Mouse (Mus musculus) gastrocnemius, postnatal 36 days (tissue): ENCODE data around the gene Gm12394. TPM values are rescaled to one million over a fixed set of nuclear protein-coding genes. Genes with fewer than 3 reads are reported as not detected.
"Not testable (repeated sequence)": the region's sequence is repeated elsewhere in the genome, so short reads cannot be mapped to it uniquely, and the experiment has no call there.

Experiments used
- DNase-seq, 2 experiments: peaks; one replicate each; pipeline ENCODE4 v3.0.0; 2022
- intact Hi-C: fragments of 180-260 bp; cut with DNase I; formaldehyde crosslinking; loops from one replicate; pipeline ENCODE4 v1.15.1; 2025
- long read RNA-seq, 2 experiments: library from polyadenylated mRNA; stranded (forward); transcript quantifications; one replicate each; pipeline ENCODE4 v2.0.0; 2021
- total RNA-seq, 2 experiments: library from RNA; stranded (reverse); gene quantifications; 2 replicates each; pipeline ENCODE4 v1.2.3; 2021

The Gm12394 gene
- total RNA-seq: not detected
- long read RNA-seq, experiment 1, partial matches to known transcripts: 0 of 1 reads
- long read RNA-seq, experiment 1, other reads (novel, unspliced or antisense): 1 of 1 reads
- long read RNA-seq, experiment 2: 0 reads

DNA sequence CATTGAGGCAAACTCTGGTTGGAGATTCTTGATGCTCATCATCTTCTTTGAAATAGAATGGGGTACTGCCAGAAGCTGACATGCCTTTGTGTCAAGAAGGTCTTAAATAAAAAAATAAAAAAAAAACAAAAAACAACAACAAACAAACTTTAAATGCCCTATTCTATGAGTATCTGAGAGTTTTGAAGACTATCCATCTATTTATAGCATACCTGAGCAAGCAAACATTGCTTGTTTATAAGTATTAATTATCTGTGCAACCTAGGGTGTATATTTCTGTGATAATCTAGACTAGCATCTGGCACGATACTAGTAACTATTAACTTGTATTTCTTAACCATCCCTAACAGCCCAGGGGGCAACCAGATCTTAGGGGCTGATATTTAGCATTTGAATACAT lies at the start of gene Gm12394:
Gm12394 (minus strand) TSS at position 101 of the 400 bp plus-strand sequence.
- intact Hi-C loops, DNase-seq: not testable (repeated sequence)

DNA sequence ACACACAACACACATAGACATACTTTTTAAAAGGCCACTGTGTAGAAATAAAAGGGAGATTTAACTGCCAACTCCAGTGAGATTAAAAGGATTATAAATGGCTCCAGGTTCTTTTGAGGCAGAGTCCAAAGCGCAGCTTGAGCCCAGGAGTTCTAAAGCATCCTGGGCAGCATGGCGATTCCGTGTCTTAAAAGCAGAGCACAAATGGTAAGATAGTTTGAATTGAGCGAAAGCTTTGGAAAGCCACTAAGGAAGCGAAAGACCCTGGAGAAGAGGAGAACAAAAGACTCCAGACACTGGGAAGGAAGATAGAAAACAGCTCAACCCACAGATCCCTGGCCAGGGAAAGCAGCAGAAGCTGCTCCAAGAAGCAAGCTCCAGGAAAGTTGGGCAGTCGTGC lies 48.4 kb upstream of the Gm12394 start:
- no peak for DNase-seq
- intact Hi-C loops: no loop called here

GRCm38 (mm10) chr4:42904523-42904922 lies 48.0 kb upstream of the Gm12394 start:
- DNase-seq: no peak
- intact Hi-C loops: no loop called here

DNA sequence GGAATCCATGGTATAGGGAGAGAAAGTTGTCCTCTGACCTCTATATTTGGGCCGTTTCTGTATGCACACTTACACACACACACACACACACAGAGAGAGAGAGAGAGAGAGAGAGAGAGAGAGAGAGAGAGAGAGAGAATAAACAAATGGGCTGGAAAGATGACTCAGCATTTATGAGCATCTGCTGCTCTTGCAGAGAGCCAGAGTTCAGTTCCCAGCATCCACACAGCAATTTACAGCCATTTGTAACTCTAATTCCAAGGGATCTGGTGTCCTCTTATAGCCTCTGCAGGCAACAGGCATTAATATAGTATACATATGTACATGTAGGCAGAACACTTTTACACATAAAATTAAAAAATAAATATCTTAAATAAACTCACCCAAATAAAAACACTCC lies 47.4 kb upstream of the Gm12394 start:
- intact Hi-C loops: no loop called here

DNA sequence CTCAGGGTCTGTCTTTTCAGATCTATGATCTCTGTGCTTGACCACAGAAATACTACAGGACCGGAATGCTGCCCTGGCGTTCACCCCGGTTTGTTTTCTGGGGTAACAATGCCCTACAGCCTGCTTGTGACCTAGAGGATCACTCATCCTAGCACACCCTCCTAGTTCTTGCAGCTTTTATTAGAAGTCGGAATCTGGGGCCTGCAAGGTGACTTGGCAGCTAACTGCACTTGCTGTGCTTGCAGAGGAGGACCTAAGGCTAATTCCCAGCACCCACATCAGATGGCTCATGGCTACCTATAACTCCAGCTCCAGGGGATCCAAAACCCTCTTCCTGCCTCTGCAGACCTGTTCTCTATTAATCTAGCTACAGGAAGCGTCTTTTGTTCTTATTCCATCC lies 46.2 kb upstream of the Gm12394 start:
- intact Hi-C loops: no loop called here
- DNase-seq: no peak

More for the DNA sequence above, 47.4 kb upstream of the Gm12394 start:
- no peak for DNase-seq

- DNase-seq: no peak
- intact Hi-C loops: no loop called here
Observed at GRCm38 (mm10) chr4:42902174-42902573, 45.6 kb upstream of the Gm12394 start.

GRCm38 (mm10) chr4:42900878-42901277 lies 44.3 kb upstream of the Gm12394 start:
- DNase-seq: no peak
- intact Hi-C loops: no loop called here

GRCm38 (mm10) chr4:42898914-42899313 lies 42.3 kb upstream of the Gm12394 start:
- intact Hi-C loops: no loop called here
- DNase-seq: no peak

DNA sequence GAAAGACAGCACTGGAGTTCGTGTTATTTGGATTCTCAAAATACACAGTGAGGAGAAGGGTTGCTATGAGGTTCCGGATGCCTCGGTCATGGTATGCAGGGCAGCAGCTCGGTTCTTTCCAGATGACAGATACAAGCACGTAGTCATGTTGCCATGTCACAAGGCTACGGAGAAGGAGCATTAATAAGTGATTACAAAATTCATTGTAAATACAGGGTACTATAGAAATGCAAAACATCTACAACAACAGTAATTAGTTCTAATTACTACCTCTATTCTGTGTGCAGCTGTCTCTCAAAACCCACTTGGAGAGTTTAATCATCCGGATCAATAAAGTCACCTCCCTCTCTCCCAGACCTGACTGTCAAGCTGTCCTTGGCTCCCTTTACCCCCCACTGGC lies 38.5 kb upstream of the Gm12394 start:
- intact Hi-C loops: no loop called here
- DNase-seq: no peak

GRCm38 (mm10) chr4:42891176-42891575 lies 34.6 kb upstream of the Gm12394 start:
- intact Hi-C loops: no loop called here
- DNase-seq: no peak

DNA sequence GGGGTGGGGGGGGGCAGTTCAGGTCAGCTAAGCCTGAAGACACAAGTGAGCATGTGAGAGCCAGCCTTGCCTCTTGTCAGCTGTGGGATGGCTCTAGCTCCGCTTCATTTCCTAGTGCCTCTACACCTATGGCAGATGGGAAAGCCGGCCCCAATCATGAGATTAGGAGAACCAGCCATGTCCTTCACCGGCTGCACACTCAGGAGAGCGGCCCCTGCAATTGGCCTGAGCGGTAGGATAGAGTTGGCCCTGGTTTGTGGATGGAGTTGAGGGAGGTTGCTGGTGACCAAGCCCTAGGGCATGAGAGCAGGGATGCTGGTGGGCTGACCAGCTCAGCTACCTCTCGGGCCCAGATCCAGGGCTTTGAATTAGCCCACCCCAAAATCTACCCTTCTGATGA lies 32.2 kb upstream of the Gm12394 start:
- DNase-seq: no peak
- intact Hi-C loops: no loop called here

DNA sequence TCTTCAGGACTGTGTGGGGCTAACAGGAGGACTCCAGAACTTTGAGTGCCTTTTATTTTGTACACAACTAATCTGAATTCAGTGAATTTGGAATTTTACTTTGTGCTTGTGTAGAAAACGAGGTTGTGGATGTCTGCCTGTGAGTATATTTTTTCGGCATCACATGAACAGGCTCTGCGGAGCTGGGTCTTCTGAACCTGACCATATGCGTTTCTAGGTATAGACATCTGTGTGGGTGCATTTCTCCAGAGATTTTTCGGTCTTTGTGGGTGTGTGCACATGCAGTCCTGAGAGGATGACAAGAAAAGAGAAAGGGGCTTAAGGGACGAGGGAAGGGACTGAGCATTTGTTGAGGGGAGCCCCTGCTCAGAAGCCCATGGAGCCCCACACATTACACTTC lies 30.4 kb upstream of the Gm12394 start:
- DNase-seq: no peak
- intact Hi-C loops: no loop called here

DNA sequence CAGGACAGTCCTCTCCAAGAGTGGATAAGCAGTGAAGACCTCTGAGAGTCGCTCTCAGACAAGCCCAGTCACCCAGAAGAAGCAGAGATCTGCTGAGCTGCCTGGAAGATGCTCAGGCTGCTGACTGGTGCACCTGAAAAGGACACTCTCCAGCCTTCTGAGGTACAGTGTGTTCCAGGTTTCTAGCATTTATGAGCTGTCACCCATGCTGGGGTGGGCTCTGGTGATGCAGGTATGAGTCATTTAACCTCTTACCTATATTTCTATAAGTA lies 24.0 kb upstream of the Gm12394 start:
- DNase-seq: no peak
- intact Hi-C loops: no loop called here

DNA sequence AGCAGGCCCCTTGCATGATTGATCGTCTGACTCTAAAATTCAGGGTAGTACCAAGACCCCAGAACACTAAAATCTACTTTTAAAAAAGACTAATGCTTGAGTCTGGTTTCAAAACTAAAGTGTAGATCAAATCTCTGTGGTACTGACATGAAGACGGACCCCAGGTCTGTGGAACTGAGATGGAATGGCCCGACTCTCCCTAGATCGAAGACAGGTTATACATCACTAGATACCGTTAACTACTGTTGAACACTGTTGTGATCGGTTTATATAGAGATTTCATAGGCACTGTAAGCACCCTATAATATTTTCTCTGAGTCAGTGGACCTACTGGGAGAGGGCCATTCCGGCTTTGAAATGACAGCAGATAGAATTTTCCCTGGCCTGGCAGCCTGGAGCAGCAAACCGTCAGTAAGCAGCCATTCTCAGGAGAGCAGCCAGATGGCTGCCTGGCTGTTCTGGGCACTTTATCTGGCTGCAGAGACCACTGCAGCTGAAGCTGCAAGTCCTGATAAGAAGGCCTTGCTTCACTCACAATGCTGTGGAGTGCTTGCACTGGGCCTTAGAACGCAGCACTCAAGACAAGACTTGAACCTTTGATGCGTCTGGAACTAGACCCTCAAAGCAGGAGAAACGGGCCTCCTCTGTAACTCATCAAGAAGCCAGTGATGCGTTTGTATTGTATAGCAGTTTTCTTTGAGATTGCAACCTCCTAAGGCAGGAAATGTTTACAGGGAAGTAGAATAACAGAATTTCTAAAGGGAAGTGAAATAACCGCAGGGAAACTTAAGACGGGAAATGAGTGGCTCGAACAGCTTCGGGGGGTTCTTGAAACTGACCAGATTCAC lies 23.5 kb upstream of the Gm12394 start:
- intact Hi-C loops: no loop called here
- no peak for DNase-seq

- no peak for DNase-seq
- intact Hi-C loops: loop anchor here (1.0 to 2.0 kb wide), 2 partner anchors 67 to 88 kb away; no protein-coding TSS in a partner anchor
Observed at GRCm38 (mm10) chr4:42877657-42878056, 21.1 kb upstream of the Gm12394 start.

DNA sequence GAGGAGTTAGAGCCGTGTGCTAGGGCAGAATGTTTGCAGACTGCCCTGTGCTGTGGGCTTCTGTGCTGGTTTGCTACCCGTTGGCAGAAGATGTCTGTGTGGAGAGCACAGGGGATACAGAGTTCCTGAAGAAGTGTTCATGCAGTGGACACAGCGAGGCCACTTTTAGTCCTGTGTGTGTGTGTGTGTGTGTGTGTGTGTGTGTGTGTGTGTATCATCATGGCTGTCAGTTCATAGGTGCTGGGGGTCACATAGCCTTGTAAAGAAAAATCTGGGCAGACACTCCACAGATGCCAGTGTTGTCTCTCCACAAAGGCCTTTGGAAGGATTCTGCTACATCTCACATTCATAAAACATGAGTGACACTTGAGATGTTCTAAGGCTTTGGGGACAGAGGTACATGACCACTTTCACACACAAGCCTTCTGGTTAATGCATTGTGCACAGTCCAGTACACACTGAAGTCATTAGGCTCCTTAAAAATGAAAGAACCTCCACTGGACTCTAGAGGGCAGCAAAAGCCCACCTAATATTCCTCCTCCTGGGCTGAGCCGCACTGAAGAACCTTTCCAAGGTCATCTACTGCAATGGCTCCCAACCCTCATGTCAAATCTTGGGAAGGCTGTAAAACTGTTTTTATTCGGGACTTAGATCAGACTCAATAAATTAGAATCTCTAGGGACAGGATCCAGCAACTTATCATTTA lies 20.2 kb upstream of the Gm12394 start:
- intact Hi-C loops: loop anchor here (2.0 kb wide), 1 partner anchor 68 kb away; no protein-coding TSS in a partner anchor
- DNase-seq: peak in 1 of 2 experiments; percentile 17

DNA sequence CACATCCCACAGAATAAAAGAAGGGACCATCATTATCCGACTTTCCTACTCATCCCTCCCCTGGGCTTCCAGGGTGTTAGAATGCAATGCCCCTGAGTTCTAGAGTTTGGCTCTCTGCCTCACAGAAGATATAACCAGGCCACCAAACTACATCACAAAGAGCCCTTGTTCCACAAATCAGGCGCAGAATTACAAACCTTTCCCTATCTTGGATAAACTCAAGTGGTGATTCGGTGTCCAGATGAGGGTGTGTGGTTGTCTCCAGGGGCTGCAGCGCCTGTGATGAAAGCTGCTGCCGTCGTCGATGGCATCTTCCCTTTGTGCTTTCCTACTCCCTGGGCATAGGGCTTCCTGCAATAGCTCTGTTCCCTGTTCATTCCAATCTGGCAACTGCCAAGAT lies 17.6 kb upstream of the Gm12394 start, which contains the start of gene Fam205c:
Fam205c (minus strand) TSS at position 101 of the 400 bp plus-strand sequence.
- no peak for DNase-seq
- intact Hi-C loops: no loop called here

- intact Hi-C loops: no loop called here
- no peak for DNase-seq
Observed at GRCm38 (mm10) chr4:42872746-42873435, 16.3 kb upstream of the Gm12394 start.

DNA sequence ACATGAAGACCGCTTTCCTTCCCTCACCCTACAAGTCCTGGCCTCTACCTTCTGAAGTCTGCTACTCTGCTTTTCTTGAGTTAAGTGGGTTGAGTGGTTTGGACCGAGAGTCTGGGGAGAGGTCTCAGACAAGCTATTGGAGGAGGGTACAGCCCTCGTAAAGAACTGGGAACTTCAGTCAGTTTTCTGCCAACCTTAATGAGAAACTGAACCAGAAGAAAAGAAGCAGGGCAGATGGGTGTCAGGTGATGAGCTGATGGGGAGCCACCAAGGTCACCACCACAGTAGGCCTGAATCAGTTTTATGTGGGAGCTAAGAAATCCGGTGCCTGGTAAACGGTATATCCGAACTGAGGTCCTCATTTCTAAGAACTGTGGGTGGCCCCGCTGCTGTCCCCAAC lies 15.6 kb upstream of the Gm12394 start:
- DNase-seq: no peak
- intact Hi-C loops: no loop called here

- no peak for DNase-seq
- intact Hi-C loops: no loop called here
Observed at GRCm38 (mm10) chr4:42870748-42871147, 14.2 kb upstream of the Gm12394 start.

DNA sequence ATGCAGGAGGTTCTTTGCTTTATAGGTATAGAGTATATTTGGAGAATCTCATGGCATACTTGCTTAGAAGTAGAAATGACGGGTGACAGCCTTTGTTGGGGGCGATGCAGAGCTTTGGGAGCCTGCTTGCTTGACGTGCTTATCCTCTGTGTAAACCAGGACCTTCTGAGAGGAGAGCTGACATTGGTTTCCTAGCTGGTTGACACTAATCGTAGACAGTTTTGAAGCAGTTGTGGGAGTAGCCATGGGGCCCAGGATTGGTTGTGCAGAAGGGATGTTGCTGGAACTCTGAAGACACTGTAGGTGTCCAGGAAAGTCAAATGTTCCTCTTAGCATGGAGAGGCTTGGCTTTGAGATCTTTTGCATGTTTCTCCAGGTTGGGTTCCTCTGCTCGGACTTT lies 11.6 kb upstream of the Gm12394 start:
- DNase-seq: no peak
- intact Hi-C loops: no loop called here
